Mouse (Mus musculus) myocyte (in vitro differentiated cells): ENCODE results near the gene Primpol.

Experiments used
- MAX ChIP-seq: IDR thresholded peaks from one replicate; pipeline ENCODE4 v1.6.1; 2011; ENCODE audit warnings: low read depth, mild to moderate bottlenecking, control low read depth
- POLR2A ChIP-seq: IDR thresholded peaks from one replicate; pipeline ENCODE4 v1.6.1; 2011; ENCODE audit warnings: low read depth, mild to moderate bottlenecking, control low read depth, moderate library complexity; ENCODE audit not compliant: insufficient read length
- SRF ChIP-seq: IDR thresholded peaks from one replicate; pipeline ENCODE4 v1.6.1; 2011; ENCODE audit warnings: low read depth; ENCODE audit not compliant: control insufficient read depth, insufficient read length
- TCF3 ChIP-seq: IDR thresholded peaks from one replicate; pipeline ENCODE4 v1.6.1; 2011; ENCODE audit warnings: low read depth, control low read depth; ENCODE audit not compliant: insufficient read length
- USF1 ChIP-seq: IDR thresholded peaks from one replicate; pipeline ENCODE4 v1.6.1; 2011; ENCODE audit warnings: low read depth, mild to moderate bottlenecking, control low read depth, moderate library complexity

- TF ChIP-seq POLR2A: no peak
- TF ChIP-seq USF1: no peak
- no peak for TF ChIP-seq TCF3
- TF ChIP-seq MAX: no peak
- no peak for TF ChIP-seq SRF
Observed at GRCm38 (mm10) chr8:46615936-46616335, 1.1 kb downstream of the Primpol start.
